Mouse (Mus musculus) intestine, postnatal 0 days (tissue): Measurements from ENCODE around the gene Rab31. TPM values are rescaled to one million over a fixed set of nuclear protein-coding genes. Genes with fewer than 3 reads are reported as not detected.

Source experiments
- ATAC-seq: fragments of 200-750 bp; cut with Nextera tagmentation; 2 replicates; pipeline ENCODE4 v1.8.0; 2017; ENCODE audit warnings: mild to moderate bottlenecking, moderate TSS enrichment, moderate library complexity
- H3K27ac ChIP-seq: fragments of 300-500 bp; sonication (generic); 2 replicates; pipeline ENCODE4 v1.5.1; 2014; ENCODE audit warnings: mild to moderate bottlenecking, low read depth, low read length, moderate library complexity
- H3K27me3 ChIP-seq: fragments of 300-500 bp; sonication (generic); replicated peaks from 2 replicates; pipeline ENCODE4 v1.6.1; 2014; ENCODE audit warnings: low read length, mixed read lengths; ENCODE audit not compliant: control insufficient read depth, insufficient read depth
- H3K36me3 ChIP-seq: fragments of 300-500 bp; sonication (generic); 2 replicates; pipeline ENCODE4 v1.6.1; 2014; ENCODE audit warnings: mild to moderate bottlenecking, moderate library complexity; ENCODE audit not compliant: control insufficient read depth, insufficient read depth
- H3K4me1 ChIP-seq: fragments of 300-500 bp; sonication (generic); replicated peaks from 2 replicates; pipeline ENCODE4 v1.6.1; 2014; ENCODE audit warnings: antibody characterized with exemption, low read length, mixed read lengths; ENCODE audit not compliant: control insufficient read depth, insufficient read depth
- H3K4me2 ChIP-seq: fragments of 300-500 bp; sonication (generic); replicated peaks from 2 replicates; pipeline ENCODE4 v1.6.1; 2014; ENCODE audit warnings: low read depth, mild to moderate bottlenecking, moderate library complexity
- H3K4me3 ChIP-seq: fragments of 300-500 bp; sonication (generic); 2 replicates; pipeline ENCODE4 v1.5.1; 2014; ENCODE audit warnings: low read depth, low read length
- H3K9ac ChIP-seq: fragments of 300-500 bp; sonication (generic); 2 replicates; pipeline ENCODE4 v1.6.1; 2014; ENCODE audit warnings: mild to moderate bottlenecking, low read depth, low read length
- H3K9me3 ChIP-seq: fragments of 300-500 bp; sonication (generic); 2 replicates; pipeline ENCODE4 v1.6.1; 2016; ENCODE audit warnings: mixed run types; ENCODE audit not compliant: control insufficient read depth
- CTCF ChIP-seq: sonication (generic); IDR thresholded peaks from 2 replicates; pipeline ENCODE4 v1.5.1; 2016; ENCODE audit warnings: low read depth, mild to moderate bottlenecking, control low read depth, antibody characterized with exemption, moderate library complexity
- WGBS: fragments of 180-500 bp; shearing (Covaris S2); extraction: QIAGEN DNeasy Blood & Tissue Kit; methylation state at CpG from one replicate; pipeline ENCODE4 v1.1.7; 2014; 5-methylcytosine and 5-hydroxymethylcytosine counted together
- polyA plus RNA-seq: library from polyadenylated mRNA; unstranded; fragments of >200 nt; fragmentation: Nextera tagmentation; extraction: Ambion mirVana; gene quantifications from 2 replicates; pipeline ENCODE4 v1.2.1, GENCODE M21; 2015

The Rab31 gene
- polyA plus RNA-seq, 1 experiment from 2014 or later: 30.5 TPM

- 0 out of 2 replicates have a peak, but pooled peaks have one; percentile 38 for ATAC-seq
- no peak overlapping the region for H3K4me3 ChIP-seq
- peak; percentile 79 for TF ChIP-seq CTCF
- H3K36me3 ChIP-seq: no peaks in the 10 kb centered on the region
- no peak overlapping the region for H3K27ac ChIP-seq
- H3K4me1 ChIP-seq: no peaks in the 10 kb centered on the region
- H3K9me3 ChIP-seq: no peaks in the 10 kb centered on the region
- H3K9ac ChIP-seq: no peak overlapping the region
- H3K27me3 ChIP-seq: no peaks in the 10 kb centered on the region
- WGBS: 71% methylated on average over 5 of the region's 5 CpGs
- H3K4me2 ChIP-seq: no peak overlapping the region
These were observed 66.3 kb downstream of the Rab31 start for GRCm38 (mm10) chr17:65706220-65706619.

- H3K36me3 ChIP-seq: no peaks in the 10 kb centered on the region
- WGBS: 73% methylated on average over 13 of the region's 13 CpGs
- TF ChIP-seq CTCF: no peak
- H3K27ac ChIP-seq: no peak overlapping the region
- H3K9ac ChIP-seq: no peak overlapping the region
- no peak overlapping the region for H3K4me2 ChIP-seq
- no peak overlapping the region for H3K4me3 ChIP-seq
- H3K9me3 ChIP-seq: no peaks in the 10 kb centered on the region
- ATAC-seq: no peak
- no peaks in the 10 kb centered on the region for H3K27me3 ChIP-seq
- no peaks in the 10 kb centered on the region for H3K4me1 ChIP-seq
These were observed 68.8 kb downstream of the Rab31 start for GRCm38 (mm10) chr17:65703527-65704391.

GRCm38 (mm10) chr17:65701797-65702566 lies 70.6 kb downstream of the Rab31 start:
- ATAC-seq: no peak
- no peak overlapping the region for H3K4me2 ChIP-seq
- H3K4me1 ChIP-seq: no peaks in the 10 kb centered on the region
- H3K9me3 ChIP-seq: no peaks in the 10 kb centered on the region
- no peaks in the 10 kb centered on the region for H3K27me3 ChIP-seq
- no peak for TF ChIP-seq CTCF
- no peak overlapping the region for H3K4me3 ChIP-seq
- WGBS: 49% methylated on average over 13 of the region's 13 CpGs
- H3K36me3 ChIP-seq: no peaks in the 10 kb centered on the region
- no peak overlapping the region for H3K9ac ChIP-seq
- peak overlapping the region; percentile 11; the same call in 1 of the 2 replicates for H3K27ac ChIP-seq

- WGBS: 76% methylated on average over 8 of the region's 8 CpGs
- H3K27me3 ChIP-seq: no peaks in the 10 kb centered on the region
- no peak for ATAC-seq
- H3K4me3 ChIP-seq: no peak overlapping the region
- H3K27ac ChIP-seq: peak overlapping the region; percentile 11; the same call in 1 of the 2 replicates
- no peaks in the 10 kb centered on the region for H3K9me3 ChIP-seq
- no peak for TF ChIP-seq CTCF
- H3K4me1 ChIP-seq: no peaks in the 10 kb centered on the region
- no peak overlapping the region for H3K4me2 ChIP-seq
- H3K36me3 ChIP-seq: no peaks in the 10 kb centered on the region
- no peak overlapping the region for H3K9ac ChIP-seq
These were observed 71.2 kb downstream of the Rab31 start for GRCm38 (mm10) chr17:65701356-65701755.

- no peaks in the 10 kb centered on the region for H3K9me3 ChIP-seq
- no peak for ATAC-seq
- H3K4me1 ChIP-seq: no peaks in the 10 kb centered on the region
- no peak for TF ChIP-seq CTCF
- H3K27me3 ChIP-seq: no peaks in the 10 kb centered on the region
- no peak overlapping the region for H3K4me3 ChIP-seq
- H3K36me3 ChIP-seq: no peaks in the 10 kb centered on the region
- H3K4me2 ChIP-seq: no peak overlapping the region
- WGBS: 83% methylated on average over 4 of the region's 4 CpGs
- H3K9ac ChIP-seq: no peak overlapping the region
- no peak overlapping the region for H3K27ac ChIP-seq
These were observed 72.5 kb downstream of the Rab31 start for GRCm38 (mm10) chr17:65700060-65700459.

- ATAC-seq: no peak
- Histone ChIP-seq H3K27ac (no peak overlapping the region), H3K9me3 (no peaks in the 10 kb centered on the region), H3K9ac (no peak overlapping the region), H3K36me3 (no peaks in the 10 kb centered on the region), H3K27me3 (no peaks in the 10 kb centered on the region), H3K4me2 (no peak overlapping the region), H3K4me1 (no peaks in the 10 kb centered on the region), H3K4me3 (no peak overlapping the region)
- no peak for TF ChIP-seq CTCF
- WGBS: 82% methylated on average over 12 of the region's 12 CpGs
These were observed 74.6 kb downstream of the Rab31 start for GRCm38 (mm10) chr17:65697791-65698463.
